Mouse (Mus musculus): ENCODE measurements at regions not wholly inside any gene's neighbourhood (a gene's known extent, or its start where the extent isn't known, plus 50 kb on each side); places are given as distances from the start of the nearest gene placed in this dataset.

DNA sequence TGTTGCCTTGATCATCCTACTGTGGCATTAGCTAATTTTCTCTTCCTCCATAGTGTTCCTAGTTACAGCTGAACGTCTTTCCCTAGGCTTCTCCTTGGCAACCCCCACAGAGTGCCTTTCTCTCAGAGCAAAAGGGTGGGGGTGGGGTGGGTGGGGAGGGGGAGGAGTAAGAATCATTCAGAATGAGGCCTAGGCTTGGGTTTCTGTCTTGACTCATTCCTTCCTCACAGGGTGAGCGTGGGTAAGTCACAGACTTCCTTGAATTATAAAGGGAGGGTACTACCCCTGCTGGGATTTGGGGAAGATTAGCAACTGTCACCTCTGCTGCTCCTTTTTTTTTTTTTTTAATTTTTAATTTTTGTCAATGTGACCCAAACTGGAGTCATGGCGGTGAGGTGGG lies 114.5 kb downstream of the Dhx35 start:
- no peak for DNase-seq (ENCODE audit: extremely low spot score)

DNA sequence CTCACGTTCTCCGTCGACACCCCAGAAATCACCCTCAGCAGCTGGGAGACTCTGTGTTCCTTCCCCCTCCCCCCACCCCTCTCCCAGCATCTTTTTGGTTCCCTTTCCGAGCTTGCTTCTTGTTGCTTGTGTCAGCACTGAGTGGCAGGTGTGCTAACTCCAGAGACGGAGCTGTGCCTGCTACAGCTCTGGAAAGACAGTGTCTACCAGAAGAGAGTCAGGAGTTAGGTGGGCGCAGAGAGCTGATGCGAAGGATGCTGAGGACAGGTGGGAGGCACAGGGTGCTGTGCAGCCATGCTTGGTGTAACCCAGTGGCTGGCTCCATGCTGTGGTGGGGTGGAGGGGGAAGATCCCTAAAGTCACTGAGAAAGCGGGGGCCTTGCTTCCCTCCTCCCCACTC lies 115.7 kb downstream of the Dhx35 start:
- no peak for DNase-seq (ENCODE audit: extremely low spot score)

DNA sequence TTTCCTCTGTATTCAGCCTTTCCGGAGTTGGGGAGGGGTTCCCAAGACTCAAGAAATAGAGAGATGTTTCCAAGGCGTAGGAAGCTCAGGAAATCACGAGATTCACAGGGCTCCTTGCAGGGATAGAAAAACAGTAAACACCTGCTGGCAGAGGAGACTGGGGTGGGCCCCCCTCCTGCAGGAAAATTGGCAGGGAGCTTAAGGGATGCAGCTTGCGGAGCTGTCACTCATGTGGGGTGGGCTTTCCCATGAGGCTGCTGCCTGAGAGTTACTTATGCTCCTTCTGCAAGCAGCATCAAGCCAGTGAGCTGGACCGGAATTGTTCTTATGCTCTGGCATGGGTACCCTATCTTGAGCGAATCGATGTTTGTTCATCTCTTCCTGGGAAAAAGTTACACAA lies 116.6 kb downstream of the Dhx35 start:
- no peak for DNase-seq (ENCODE audit: extremely low spot score)

DNA sequence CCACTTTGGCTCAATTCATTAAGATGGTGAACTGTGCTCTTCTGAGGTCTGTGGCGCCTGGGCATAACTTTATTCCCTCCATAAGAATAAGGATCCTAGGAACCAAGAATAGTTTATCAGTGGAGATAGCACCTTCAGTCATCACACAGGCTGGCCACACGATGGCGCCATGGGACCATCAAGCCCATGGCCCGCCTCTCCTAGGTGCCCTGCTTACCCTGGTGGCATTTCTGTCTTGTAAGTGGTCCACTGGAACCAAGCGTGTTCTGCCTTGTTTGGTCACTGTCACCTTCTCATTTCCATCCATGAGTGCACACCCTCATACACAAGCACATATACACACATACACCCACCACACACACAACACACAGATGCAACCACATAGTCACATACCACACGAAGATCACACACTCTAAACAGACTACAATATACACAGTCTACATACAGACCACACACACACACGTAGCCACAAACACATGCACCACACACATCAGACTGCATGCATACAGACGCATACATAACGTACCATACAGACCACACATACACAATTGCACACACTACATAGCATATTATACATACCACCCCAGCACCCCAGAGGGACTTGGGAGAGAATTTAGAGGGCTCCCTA lies 118.1 kb downstream of the Dhx35 start:
- DNase-seq (ENCODE audit: extremely low spot score): peak; percentile 54

DNA sequence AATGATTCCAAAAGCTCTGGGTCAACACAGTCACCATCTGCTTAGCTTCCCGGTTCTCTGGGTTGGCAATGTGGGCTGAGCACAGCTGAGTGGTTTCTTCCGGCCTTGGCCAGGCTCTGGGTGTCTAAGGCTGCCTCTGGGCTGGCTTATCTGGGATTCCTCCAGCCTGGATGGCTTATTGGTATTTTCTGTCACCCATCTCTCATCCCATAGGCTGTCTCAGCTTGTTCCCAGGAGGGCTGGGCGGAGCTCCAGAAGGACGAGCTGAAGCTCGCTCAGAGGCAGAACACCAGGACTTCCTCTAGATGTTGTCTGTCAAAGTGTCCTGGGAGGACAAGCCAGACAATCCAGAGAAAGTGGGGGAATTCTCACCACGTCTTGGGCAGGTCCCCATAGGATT lies 122.8 kb downstream of the Dhx35 start:
- DNase-seq (ENCODE audit: extremely low spot score): no peak

DNA sequence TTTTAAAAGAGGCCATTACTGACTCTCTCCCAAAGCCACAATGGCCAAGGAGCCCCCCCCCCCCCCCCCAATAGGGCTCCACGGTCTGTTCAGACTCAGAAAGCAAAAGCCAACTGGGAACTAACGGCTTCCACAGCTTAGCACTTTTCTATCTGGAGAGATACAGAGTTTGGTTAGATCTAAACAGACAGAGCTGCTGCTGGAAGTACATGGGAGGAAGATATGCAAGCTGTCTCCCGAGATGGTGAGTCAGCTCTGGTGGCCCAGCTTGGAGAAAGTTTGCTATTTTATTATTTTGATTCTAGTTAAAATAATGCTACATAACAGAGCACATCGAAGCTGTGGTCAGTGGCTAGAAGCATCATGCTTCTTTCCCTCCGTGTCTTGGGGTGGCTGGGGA lies 123.7 kb downstream of the Dhx35 start:
- DNase-seq (ENCODE audit: extremely low spot score): no peak

DNA sequence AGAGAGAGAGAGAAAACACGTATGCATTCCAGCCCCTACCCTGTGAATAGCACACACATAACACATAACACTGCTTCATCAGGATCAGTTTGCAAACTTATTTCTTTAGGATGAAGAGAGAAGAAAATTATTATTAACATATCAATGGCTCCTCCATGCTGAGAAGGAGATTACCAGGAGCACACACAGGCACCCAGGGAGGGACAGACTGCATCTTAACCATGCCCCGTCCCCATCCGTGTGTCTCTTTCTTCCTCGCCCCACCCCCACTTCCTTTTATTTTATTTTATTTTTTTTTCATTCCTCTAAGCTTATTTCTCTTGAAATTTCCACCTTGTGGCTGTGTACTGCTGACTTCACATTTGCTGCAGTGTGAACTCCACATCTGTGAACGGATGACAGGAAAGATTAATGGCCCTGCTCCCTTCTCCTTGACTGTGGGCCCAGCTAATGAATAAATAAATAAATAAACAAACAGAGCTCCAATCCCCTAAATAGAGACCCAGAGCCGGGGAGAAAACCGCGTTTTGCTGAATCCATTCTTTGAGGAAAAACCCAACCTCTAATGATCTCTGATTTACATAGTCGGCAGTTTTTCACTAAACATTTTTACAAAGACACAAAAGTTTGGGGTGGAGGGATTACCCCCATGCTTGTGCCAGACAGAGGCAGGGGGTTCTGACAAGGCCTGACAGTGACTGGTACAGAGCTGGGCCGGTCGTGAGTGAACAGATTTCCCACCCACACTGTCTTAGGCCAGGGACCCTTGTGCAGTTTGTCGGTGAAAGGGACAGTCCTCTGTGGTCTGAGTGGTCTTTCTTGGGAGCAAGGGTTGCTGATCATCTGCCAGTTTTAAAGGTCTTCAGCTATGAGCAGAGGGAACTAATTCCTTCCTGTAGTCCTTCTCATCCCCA lies 127.0 kb downstream of the Dhx35 start:
- DNase-seq (ENCODE audit: extremely low spot score): no peak

DNA sequence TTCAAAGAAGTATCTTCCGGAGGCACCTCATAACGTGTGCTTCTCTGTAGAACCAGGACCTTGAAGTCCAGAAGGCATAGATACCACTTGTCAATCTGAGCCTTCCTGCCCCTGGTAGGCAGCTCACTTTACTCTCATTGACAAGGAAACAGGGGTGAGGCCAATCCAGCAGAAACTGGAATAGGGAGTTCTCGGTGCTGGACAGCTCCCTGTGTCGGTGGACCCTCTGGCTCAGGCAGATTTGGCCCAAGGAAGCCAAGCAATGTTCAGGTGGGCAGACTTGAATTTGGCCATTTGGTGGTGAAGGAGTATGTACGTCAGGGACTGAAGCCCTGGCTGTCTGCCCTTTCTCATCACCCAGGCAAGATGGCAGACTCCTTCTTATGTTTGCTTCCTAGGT lies 128.2 kb downstream of the Dhx35 start:
- DNase-seq (ENCODE audit: extremely low spot score): peak; percentile 40

DNA sequence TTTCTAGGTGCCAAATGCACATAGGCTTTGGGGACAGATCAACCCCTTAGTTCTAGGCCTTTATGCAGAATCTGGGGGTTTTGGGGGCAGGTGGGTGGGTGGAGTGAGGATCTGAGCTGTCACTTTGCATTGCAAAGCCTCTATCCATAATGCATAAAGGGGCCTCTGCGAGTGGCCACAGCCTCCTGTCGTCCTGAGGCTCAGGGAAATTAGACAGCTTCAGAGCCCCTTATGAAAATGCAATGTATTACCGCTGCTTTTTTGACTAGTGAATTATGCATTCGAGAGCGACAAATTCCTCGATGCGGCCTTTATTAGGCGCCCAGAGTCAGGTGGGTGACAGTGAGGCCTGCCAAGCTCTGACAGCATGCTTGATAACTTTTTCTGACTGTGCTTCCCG lies 134.9 kb downstream of the Dhx35 start:
- no peak for DNase-seq (ENCODE audit: extremely low spot score)

DNA sequence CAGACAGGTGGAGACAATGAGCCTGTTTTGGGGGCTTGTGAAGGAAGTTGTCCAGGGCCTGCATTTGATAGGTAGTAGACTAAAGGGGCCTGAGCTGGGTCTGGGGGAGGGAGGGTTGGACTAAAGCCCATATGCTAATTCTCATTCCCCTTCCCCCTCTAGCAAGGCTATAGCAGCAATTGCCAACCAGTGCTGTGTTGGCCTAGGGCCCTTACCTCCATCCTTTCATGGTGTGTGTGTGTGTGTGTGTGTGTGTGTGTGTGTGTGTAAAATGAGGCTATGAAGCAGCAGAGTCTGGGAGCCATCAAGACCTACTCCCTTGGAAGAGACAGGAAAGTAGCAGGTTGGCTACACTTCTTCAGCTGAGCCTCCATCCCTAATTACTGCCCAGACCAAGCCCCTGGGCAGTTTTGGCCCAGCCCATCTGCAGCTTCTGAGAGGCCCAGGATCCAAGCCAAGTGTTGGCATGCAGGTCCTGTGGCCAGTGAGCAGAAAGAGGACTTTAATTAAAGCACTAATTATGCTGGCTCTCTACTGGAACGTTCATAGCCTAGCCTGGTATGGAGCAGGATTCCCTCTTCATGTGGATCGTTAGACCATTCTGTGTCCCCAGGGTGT lies 143.4 kb downstream of the Dhx35 start:
- DNase-seq (ENCODE audit: extremely low spot score): no peak

DNA sequence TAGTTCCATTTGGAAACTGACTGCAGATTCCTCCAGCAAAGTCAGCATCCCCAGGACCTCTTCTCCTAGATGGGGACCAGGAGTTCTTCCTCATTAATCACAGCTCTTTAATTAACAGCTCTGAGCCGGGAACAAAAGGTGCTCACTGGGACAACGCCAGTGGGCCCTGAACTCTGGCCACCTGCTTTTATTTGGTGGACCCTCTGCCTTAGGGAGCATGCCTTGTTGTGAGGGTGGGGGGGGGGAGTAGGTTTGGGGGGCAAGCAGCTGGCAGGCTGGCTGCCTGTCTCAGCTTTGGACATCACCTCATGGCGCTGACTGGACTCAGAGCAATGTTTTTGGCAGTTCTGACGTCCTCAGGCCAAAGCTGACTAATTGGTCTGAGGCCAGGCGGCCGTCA lies 154.8 kb downstream of the Dhx35 start:
- DNase-seq (ENCODE audit: extremely low spot score): no peak

DNA sequence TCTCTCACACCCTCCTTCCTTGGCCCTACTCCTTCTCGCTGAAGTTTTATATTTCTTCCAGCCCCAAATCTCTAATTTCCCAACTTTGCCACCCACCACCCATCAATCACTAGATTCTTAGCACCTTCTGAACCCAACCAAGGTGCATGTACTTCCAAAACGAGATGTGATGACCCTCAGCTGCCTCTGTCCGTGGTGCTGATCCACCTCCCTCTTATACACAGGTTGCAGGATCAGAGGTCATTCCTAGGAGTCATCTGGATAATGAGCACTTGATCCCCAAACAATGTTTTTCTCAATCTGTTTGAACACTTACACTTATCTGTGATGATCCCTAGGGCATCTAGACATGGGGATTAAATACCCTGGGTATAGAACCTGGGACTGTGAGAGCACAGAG lies 156.5 kb downstream of the Dhx35 start:
- peak; percentile 32 for DNase-seq (ENCODE audit: extremely low spot score)

DNA sequence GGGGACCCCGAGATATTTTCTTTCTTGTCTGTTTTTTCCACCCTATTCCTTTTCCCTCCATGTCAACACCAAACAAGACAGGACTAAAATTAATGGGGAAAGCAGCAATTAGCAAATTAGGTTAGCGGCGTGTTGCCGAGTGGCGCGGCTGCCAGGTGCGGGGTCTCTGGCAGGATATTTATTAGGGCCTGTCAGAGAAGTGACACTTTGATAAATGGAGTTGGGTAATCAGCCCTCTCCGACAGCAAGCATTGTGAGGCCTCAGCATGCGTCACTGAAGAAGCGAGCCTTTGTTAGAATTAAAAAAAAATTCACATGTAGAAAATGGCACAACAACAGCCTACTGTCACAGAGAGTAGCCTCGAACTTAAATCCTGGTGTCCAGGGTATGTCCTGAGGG lies 162.3 kb downstream of the Dhx35 start:
- DNase-seq (ENCODE audit: extremely low spot score): peak; percentile 1

DNA sequence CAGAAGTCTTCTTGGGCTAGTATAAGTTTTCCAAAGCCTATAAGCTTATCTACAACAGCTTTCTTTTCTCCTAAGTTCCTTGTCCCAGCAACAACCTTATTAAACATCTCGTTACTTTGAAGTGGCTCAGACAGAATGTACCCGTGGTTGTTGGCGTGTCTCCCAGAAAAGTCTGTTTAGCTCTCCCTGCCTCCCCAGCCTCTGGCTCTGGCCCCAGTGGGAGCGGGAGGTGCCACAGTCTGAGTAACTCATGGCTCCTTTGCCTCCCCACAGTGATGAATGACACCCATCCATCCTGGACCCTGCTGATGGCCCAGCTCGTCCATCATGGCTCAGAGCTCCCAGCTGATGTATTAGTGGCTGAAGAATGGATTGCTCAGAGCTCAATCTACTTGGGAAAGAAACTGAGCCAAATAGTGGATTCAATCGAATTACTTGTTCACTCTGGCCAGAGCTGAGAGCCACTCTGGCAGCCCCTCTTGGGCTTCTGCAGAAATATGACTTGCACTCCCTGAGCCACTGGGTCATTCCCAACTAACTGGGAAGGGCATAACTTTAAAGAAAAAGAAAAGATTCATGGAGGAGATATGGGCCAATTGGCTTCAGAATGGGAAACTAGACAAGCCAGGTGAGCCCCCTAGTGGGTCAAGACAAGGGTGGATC lies 170.5 kb downstream of the Dhx35 start:
- no peak for DNase-seq (ENCODE audit: extremely low spot score)

DNA sequence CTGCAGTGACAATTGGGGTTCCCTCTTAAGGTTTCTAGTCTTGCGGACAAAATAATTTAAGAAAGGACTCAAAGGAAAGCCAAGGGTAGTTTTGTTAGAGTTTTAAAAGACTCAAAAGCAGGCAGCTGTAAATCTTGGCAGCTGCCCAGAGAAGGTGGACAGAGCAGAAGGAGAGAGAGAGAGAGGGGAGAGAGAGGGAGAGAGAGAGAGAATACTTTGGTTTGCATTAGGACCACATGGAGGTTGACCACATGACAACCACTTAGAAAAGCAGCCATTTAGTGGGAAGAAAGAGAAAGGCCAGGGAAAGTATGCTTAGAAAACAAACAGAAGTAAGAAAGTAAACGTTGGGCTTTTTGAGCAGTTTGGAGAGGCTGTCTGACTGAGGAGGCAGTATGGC lies 177.6 kb downstream of the Dhx35 start:
- DNase-seq (ENCODE audit: extremely low spot score): no peak

DNA sequence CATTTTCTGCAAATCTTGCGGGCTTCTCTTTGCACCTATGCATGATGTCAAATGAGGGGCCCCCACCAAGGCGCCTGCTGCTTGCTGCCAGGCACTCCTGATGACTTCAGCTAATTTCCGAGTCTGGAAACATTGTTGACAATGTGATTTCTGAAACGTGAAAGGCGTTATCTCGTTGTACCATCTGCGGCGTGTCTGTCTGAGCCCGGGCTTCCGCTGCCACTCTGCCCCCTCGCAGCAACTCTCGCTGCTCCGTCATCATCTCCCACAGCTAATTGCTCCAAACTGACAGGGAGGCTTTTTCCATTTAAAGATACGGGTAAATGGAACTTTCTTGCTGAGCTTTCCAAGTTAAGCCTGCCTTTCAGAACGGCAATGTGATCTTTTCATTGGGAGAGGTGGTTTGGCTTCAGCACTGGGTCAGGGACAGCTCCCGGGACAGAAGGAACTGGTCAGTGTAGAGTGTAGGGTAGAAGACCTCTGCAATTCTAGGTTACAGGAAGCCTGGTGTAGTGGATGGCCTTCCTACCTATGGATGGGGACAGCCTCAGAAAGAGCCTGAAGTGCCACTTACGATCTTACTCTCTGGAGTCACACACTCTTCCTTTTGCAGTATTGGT lies 191.0 kb downstream of the Dhx35 start:
- peak; percentile 29 for DNase-seq (ENCODE audit: extremely low spot score)

DNA sequence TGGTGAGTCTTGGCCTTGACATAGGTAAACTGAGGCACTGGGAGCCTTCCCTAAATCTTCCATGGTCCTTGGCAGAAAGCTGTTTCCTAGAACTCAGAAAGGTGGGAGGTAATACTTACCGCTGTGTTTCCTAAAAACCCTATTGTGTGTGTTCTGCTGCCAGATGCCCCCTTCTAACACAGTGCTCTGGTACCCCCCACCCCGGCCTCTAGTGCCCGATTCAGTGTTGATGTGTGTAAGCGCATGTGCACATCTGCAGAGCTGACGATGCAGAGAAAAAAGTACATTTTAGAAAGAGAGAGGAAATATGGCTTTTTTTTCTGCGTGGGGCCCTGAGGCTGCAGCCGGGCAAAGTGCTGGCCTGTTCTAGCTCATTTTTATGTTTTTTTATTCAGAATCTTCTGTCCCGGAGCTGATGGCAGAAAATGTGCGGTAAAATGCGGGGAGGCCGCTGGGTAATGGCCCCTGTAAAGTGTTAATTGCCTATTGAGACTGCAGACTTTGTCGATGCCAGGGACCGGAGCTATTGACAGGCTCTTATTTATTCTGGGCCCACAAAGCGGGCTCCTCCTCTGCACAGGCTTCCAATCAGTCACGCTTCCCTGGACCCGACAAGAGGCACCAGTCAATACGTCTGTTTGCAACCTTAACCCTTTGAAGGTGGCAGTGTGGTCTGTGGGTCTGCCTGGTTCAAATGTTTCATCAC lies 208.0 kb downstream of the Dhx35 start:
- peak; percentile 51 for DNase-seq (ENCODE audit: extremely low spot score)

DNA sequence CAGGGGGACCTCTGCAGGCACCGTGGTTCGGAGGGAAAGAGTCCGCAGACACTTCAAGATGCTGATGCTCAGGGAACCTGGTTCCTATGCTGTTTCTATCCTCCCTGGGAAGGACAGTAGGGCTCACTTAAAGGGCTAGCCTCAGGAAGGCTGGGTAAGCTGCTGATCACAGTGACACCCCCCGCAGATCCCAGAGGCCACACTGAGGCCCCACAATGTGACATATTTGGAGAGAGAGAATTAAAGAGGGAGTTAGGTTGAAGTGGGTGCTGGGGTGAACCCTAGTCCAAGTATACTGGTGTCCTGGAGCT lies 208.5 kb downstream of the Dhx35 start:
- DNase-seq (ENCODE audit: extremely low spot score): no peak

DNA sequence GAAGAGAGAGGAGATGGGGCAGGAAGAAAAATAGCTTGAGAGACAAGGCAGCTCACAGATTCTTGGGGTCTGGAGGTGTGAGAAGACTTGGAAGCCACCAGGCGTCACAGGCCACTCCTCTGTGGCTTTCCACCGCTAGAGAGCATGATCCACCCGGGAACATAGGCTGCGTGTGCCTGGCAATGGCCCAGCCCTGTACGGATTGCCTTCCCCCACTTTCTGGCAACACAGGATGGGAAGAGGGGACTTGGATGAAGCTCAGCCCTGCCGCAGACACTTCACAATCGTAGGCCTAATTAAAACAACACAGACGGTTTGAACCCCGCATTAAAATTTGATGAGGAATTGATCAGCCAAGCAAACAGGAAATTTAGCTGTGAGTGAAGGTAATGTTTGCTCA lies 209.8 kb downstream of the Dhx35 start:
- no peak for DNase-seq (ENCODE audit: extremely low spot score)

DNA sequence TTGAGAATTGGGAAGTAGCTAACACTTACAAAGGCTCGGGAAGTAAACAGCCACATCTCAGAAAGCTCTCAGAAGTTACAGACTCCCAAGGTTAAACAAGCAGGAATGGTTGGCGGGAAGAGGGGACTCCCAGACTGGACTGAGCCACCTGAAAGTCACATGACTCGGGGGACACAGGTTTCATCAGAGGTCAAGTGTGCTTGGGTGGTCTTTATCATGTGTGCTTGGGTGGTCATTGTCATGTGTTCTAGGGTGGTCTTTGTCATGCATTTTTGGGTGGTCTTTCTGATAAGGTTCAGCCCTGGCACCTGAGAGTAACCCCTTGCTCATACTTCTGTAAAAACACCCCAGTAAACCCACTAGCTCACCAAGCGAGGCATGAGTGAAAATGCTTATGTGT lies 218.1 kb downstream of the Dhx35 start:
- no peak for DNase-seq (ENCODE audit: extremely low spot score)

DNA sequence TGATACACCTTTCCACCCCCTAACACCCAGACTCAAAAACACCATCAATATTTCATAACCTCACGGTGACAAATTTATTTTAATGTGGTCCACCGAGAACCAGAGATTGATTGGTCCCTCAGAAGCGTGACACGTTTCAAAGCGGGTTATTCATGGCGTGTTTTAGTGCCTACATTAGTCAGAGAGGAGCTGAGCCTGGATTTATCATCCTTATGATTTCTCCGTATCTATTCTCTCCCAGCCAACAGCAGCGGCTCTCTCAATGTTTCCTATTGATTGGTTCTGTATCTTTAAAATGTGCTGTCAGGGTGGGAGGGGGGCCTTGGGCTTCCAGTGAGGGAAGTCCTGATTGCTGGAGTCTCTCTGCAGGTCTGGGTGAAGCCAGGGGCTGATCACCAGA lies 219.9 kb downstream of the Dhx35 start:
- DNase-seq (ENCODE audit: extremely low spot score): no peak

Measured in embryo, embryonic 9.5 days (tissue).